ENCODE assay signal across 9 mouse cellular contexts in genomic region chr4:55716161-55716651, GRCm38 (mm10).
DNase-seq lines count a peak whose midpoint lies in the region; ATAC-seq and TF ChIP-seq lines count a peak whose summit lies in the region.
"Had no signal": no experiment of that assay in that cellular context is flagged by ENCODE, and none has a peak within 500 bp of the region (broad histone marks: within the 10 kb centered on the region; RNA-seq: fewer than 3 reads in every experiment).

No protein-coding gene starts in this region.

- H3K9ac ChIP-seq in midbrain, embryonic 14.5 days (replicated peaks; ENCODE audit: low read length) = no peak overlapping the region
- no peak overlapping the region for H3K9ac ChIP-seq in midbrain, embryonic 11.5 days (ENCODE audit: low read length)
- no peak overlapping the region for H3K9ac ChIP-seq in forebrain, embryonic 12.5 days
- H3K9ac ChIP-seq: embryonic facial prominence, embryonic 12.5 days had no signal

- no peaks in the 10 kb centered on the region for H3K36me3 ChIP-seq in midbrain, embryonic 14.5 days (ENCODE audit: control insufficient read depth, insufficient read depth, low read length)
- H3K36me3 ChIP-seq in midbrain, embryonic 11.5 days (ENCODE audit: control insufficient read depth, insufficient read depth, low read length) = no peaks in the 10 kb centered on the region
- H3K36me3 ChIP-seq in forebrain, embryonic 12.5 days (replicated peaks) = no peaks in the 10 kb centered on the region
- H3K36me3 ChIP-seq: embryonic facial prominence, embryonic 12.5 days had no signal

- H3K4me3 ChIP-seq in gastrocnemius, adult 2 months = no peak overlapping the region
- H3K4me3 ChIP-seq in midbrain, embryonic 14.5 days (replicated peaks; ENCODE audit: low read depth, low read length) = no peak overlapping the region
- no peak overlapping the region for H3K4me3 ChIP-seq in midbrain, embryonic 11.5 days (ENCODE audit: low read depth, low read length)
- no peak overlapping the region for H3K4me3 ChIP-seq in forebrain, embryonic 12.5 days (replicated peaks)
- H3K4me3 ChIP-seq: embryonic facial prominence, embryonic 12.5 days had no signal

- H3K4me2 ChIP-seq in midbrain, embryonic 14.5 days (ENCODE audit: low read length) = no peak overlapping the region
- H3K4me2 ChIP-seq in midbrain, embryonic 11.5 days = no peak overlapping the region
- H3K4me2 ChIP-seq in forebrain, embryonic 12.5 days = no peak overlapping the region
- H3K4me2 ChIP-seq: embryonic facial prominence, embryonic 12.5 days had no signal

- WGBS in midbrain, embryonic 14.5 days = 75% methylated on average over 5 of the region's 5 CpGs
- WGBS in midbrain, embryonic 11.5 days = 82% methylated on average over 5 of the region's 5 CpGs
- 87% methylated on average over 5 of the region's 5 CpGs for WGBS in forebrain, embryonic 12.5 days

- H3K27ac ChIP-seq in gastrocnemius, adult 2 months = peak overlapping the region; percentile 52
- no peak overlapping the region for H3K27ac ChIP-seq in midbrain, embryonic 14.5 days (replicated peaks; ENCODE audit: low read depth, low read length)
- no peak overlapping the region for H3K27ac ChIP-seq in midbrain, embryonic 11.5 days (ENCODE audit: low read depth, low read length)
- H3K27ac ChIP-seq in forebrain, embryonic 12.5 days = no peak overlapping the region
- H3K27ac ChIP-seq: embryonic facial prominence, embryonic 12.5 days had no signal

- peak; percentile 51 for DNase-seq in gastrocnemius, adult 2 months
- DNase-seq in gastrocnemius, postnatal 10 days = no peak
- peak; percentile 10 for DNase-seq in midbrain, embryonic 14.5 days
- no peak for DNase-seq in midbrain, embryonic 11.5 days (ENCODE audit: low spot score, missing footprints)
- peak; percentile 47 for DNase-seq in skeletal muscle tissue, adult 2 months (ENCODE audit: low read depth, low spot score)
- no peak for DNase-seq in retina, postnatal 1 day

- ATAC-seq in midbrain, embryonic 14.5 days (ENCODE audit: low FRiP score, low TSS enrichment) = no peak
- ATAC-seq in midbrain, embryonic 11.5 days (ENCODE audit: low FRiP score) = no peak
- peak; percentile 74 for ATAC-seq in granulocyte monocyte progenitor cell, adult 5-6 weeks (replicated peaks; ENCODE audit: poor library complexity, severe bottlenecking)
- ATAC-seq in forebrain, embryonic 12.5 days (ENCODE audit: low FRiP score) = no peak

- no peaks in the 10 kb centered on the region for H3K4me1 ChIP-seq in midbrain, embryonic 14.5 days (ENCODE audit: control insufficient read depth, insufficient read depth, low read length)
- H3K4me1 ChIP-seq in midbrain, embryonic 11.5 days (ENCODE audit: control insufficient read depth, insufficient read depth, low read length) = no peaks in the 10 kb centered on the region
- peaks cover 5% of the 10 kb centered on the region; the same call in 1 of the 2 replicates for H3K4me1 ChIP-seq in forebrain, embryonic 12.5 days
- H3K4me1 ChIP-seq: embryonic facial prominence, embryonic 12.5 days had no signal

- H3K27me3 ChIP-seq in midbrain, embryonic 14.5 days (ENCODE audit: control insufficient read depth, insufficient read depth, low read length) = no peaks in the 10 kb centered on the region
- H3K27me3 ChIP-seq in midbrain, embryonic 11.5 days (ENCODE audit: control insufficient read depth, insufficient read depth, low read length) = no peaks in the 10 kb centered on the region
- H3K27me3 ChIP-seq in forebrain, embryonic 12.5 days = no peaks in the 10 kb centered on the region
- H3K27me3 ChIP-seq: embryonic facial prominence, embryonic 12.5 days had no signal

- TF ChIP-seq CTCF in gastrocnemius, adult 2 months (IDR thresholded peaks at IDR 0.05) = no peak

- intact Hi-C loops in gastrocnemius, adult 2 months (cut with DNase I) = no loop called here

- no peaks in the 10 kb centered on the region for H3K9me3 ChIP-seq in midbrain, embryonic 14.5 days (ENCODE audit: control insufficient read depth, low read length)
- H3K9me3 ChIP-seq in midbrain, embryonic 11.5 days (ENCODE audit: control insufficient read depth, low read length) = no peaks in the 10 kb centered on the region
- H3K9me3 ChIP-seq in forebrain, embryonic 12.5 days = no peaks in the 10 kb centered on the region
- H3K9me3 ChIP-seq: embryonic facial prominence, embryonic 12.5 days had no signal

Comparison
In these comparisons a context has a peak if more than half of its experiments do, and no peak if none do; other contexts are left out.
1. DNase-seq: peak in gastrocnemius, adult 2 months (single experiment), midbrain, embryonic 14.5 days (single experiment) and skeletal muscle tissue, adult 2 months (single experiment); none in gastrocnemius, postnatal 10 days (single experiment), midbrain, embryonic 11.5 days (single experiment) and retina, postnatal 1 day (single experiment).